Mouse (Mus musculus) MEL (cell line): ENCODE results near the gene Cpt2. TPM values are rescaled to one million over a fixed set of nuclear protein-coding genes. Genes with fewer than 3 reads are reported as not detected.
A peak's percentile ranks its signal among the peaks of the same experiment; 100 is the strongest.

Source experiments
- DNase-seq: peaks from one replicate; pipeline ENCODE4 v3.0.0; 2011; ENCODE audit warnings: low read depth, low spot score
- H3K27ac ChIP-seq: 2 replicates; pipeline ENCODE4 v1.5.1; 2012; ENCODE audit warnings: low read depth, mild to moderate bottlenecking, control low read depth, low read length, moderate library complexity; ENCODE audit not compliant: control insufficient read depth
- H3K27me3 ChIP-seq, 2 experiments: fragments of 150-350 bp in 1 of 2; sonication (generic) in 1 of 2; 2 replicates each; pipeline ENCODE4 v1.6.1; 2012; ENCODE audit warnings: low read length in 2 of 2, mild to moderate bottlenecking in 2 of 2, improper control_type of control experiment in 1 of 2, moderate library complexity in 1 of 2; ENCODE audit not compliant: insufficient read depth in 2 of 2, control insufficient read depth in 1 of 2
- H3K36me3 ChIP-seq, 2 experiments: 2 replicates each; pipeline ENCODE4 v1.6.1; 2012 to 2014; ENCODE audit warnings: low read length in 2 of 2, improper control_type of control experiment in 1 of 2, inconsistent platforms in 1 of 2, mild to moderate bottlenecking in 1 of 2; ENCODE audit not compliant: insufficient read depth in 2 of 2, control insufficient read depth in 1 of 2
- H3K4me1 ChIP-seq, 2 experiments: fragments of 150-350 bp in 1 of 2; sonication (generic) in 1 of 2; 2 replicates each; pipeline ENCODE4 v1.6.1; 2012; ENCODE audit warnings: low read length in 2 of 2, improper control_type of control experiment in 1 of 2, mild to moderate bottlenecking in 1 of 2; ENCODE audit not compliant: insufficient read depth in 2 of 2, control insufficient read depth in 1 of 2
- H3K4me3 ChIP-seq, 2 experiments: fragments of 150-350 bp in 1 of 2; sonication (generic) in 1 of 2; 2 replicates each; pipeline ENCODE4 v1.5.1; 2012; ENCODE audit warnings: low read depth in 2 of 2, low read length in 2 of 2, mild to moderate bottlenecking in 2 of 2, moderate library complexity in 2 of 2, control low read depth in 1 of 2, improper control_type of control experiment in 1 of 2; ENCODE audit not compliant: control insufficient read depth in 1 of 2, insufficient read depth in 1 of 2
- H3K79me2 ChIP-seq: 2 replicates; pipeline ENCODE4 v1.6.1; 2012; ENCODE audit warnings: mild to moderate bottlenecking, low read length, moderate library complexity; ENCODE audit not compliant: control insufficient read depth, poor library complexity, insufficient read depth
- H3K9ac ChIP-seq: 2 replicates; pipeline ENCODE4 v1.6.1; 2012; ENCODE audit warnings: low read depth, mild to moderate bottlenecking, control low read depth, low read length, moderate library complexity; ENCODE audit not compliant: control insufficient read depth, poor library complexity, severe bottlenecking
- H3K9me3 ChIP-seq: fragments of 150-350 bp; sonication (generic); replicated peaks from 2 replicates; pipeline ENCODE4 v1.6.1; 2012; ENCODE audit warnings: mild to moderate bottlenecking, low read length, improper control_type of control experiment, moderate library complexity; ENCODE audit not compliant: insufficient read depth
- BHLHE40 ChIP-seq: IDR thresholded peaks from 2 replicates; pipeline ENCODE4 v1.6.1; 2012; ENCODE audit warnings: low read depth, mild to moderate bottlenecking, inconsistent platforms, low read length, improper control_type of control experiment, borderline replicate concordance
- CHD1 ChIP-seq: IDR thresholded peaks from 2 replicates; pipeline ENCODE4 v1.6.1; 2012; ENCODE audit warnings: low read depth, mild to moderate bottlenecking, inconsistent platforms, low read length, improper control_type of control experiment
- CHD2 ChIP-seq: IDR thresholded peaks from 2 replicates; pipeline ENCODE4 v1.6.1; 2011; ENCODE audit warnings: low read length, improper control_type of control experiment
- CTCF ChIP-seq, 3 experiments: IDR thresholded peaks in 2 of 3; conservative IDR thresholded peaks in 1 of 3; 2 replicates each; pipeline ENCODE4 v1.5.1; 2011 to 2012; ENCODE audit warnings: low read length in 3 of 3, low read depth in 2 of 3, mild to moderate bottlenecking in 2 of 3, improper control_type of control experiment in 1 of 3, inconsistent platforms in 1 of 3, mixed read lengths in 1 of 3, moderate library complexity in 1 of 3; ENCODE audit not compliant: control insufficient read depth in 1 of 3, insufficient read depth in 1 of 3, poor library complexity in 1 of 3, severe bottlenecking in 1 of 3
- E2F4 ChIP-seq: IDR thresholded peaks from 2 replicates; pipeline ENCODE4 v1.6.1; 2011; ENCODE audit warnings: low read depth, low read length, improper control_type of control experiment, borderline replicate concordance
- EP300 ChIP-seq, 2 experiments: IDR thresholded peaks; 2 replicates each; pipeline ENCODE4 v1.6.1; 2011; ENCODE audit warnings: improper control_type of control experiment in 2 of 2, low read length in 2 of 2, low read depth in 1 of 2, mild to moderate bottlenecking in 1 of 2
- ETS1 ChIP-seq: IDR thresholded peaks from 2 replicates; pipeline ENCODE4 v1.6.1; 2012; ENCODE audit warnings: low read depth, mild to moderate bottlenecking, inconsistent platforms, low read length, improper control_type of control experiment, moderate library complexity
- GATA1 ChIP-seq: IDR thresholded peaks from 2 replicates; pipeline ENCODE4 v1.6.1; 2011; ENCODE audit warnings: low read depth, low read length, improper control_type of control experiment
- HCFC1 ChIP-seq: IDR thresholded peaks from 2 replicates; pipeline ENCODE4 v1.6.1; 2012; ENCODE audit warnings: low read depth, mild to moderate bottlenecking, inconsistent platforms, low read length, improper control_type of control experiment, moderate library complexity
- KAT2A ChIP-seq: conservative IDR thresholded peaks from 2 replicates; pipeline ENCODE4 v1.6.1; 2012; ENCODE audit warnings: low read depth, low read length, improper control_type of control experiment, inconsistent platforms
- MAFK ChIP-seq: IDR thresholded peaks from 2 replicates; pipeline ENCODE4 v1.6.1; 2011; ENCODE audit warnings: low read depth, mild to moderate bottlenecking, low read length, improper control_type of control experiment, borderline replicate concordance
- MAZ ChIP-seq: IDR thresholded peaks from 2 replicates; pipeline ENCODE4 v1.6.1; 2012; ENCODE audit warnings: low read depth, mild to moderate bottlenecking, inconsistent platforms, low read length, improper control_type of control experiment
- MEF2A ChIP-seq: IDR thresholded peaks from 2 replicates; pipeline ENCODE4 v1.6.1; 2014; ENCODE audit warnings: low read depth, mild to moderate bottlenecking, inconsistent platforms, low read length, improper control_type of control experiment; ENCODE audit not compliant: poor library complexity, insufficient replicate concordance, severe bottlenecking; ENCODE audit errors: extremely low read depth
- MYB ChIP-seq: IDR thresholded peaks from 2 replicates; pipeline ENCODE4 v1.6.1; 2011; ENCODE audit warnings: mild to moderate bottlenecking, low read depth, low read length, improper control_type of control experiment
- MYC ChIP-seq: IDR thresholded peaks from 2 replicates; pipeline ENCODE4 v1.6.1; 2011; ENCODE audit warnings: low read depth, mild to moderate bottlenecking, low read length, improper control_type of control experiment, moderate library complexity
- NELFE ChIP-seq: IDR thresholded peaks from 2 replicates; pipeline ENCODE4 v1.6.1; 2011; ENCODE audit warnings: low read depth, low read length, improper control_type of control experiment
- NRF1 ChIP-seq: IDR thresholded peaks from 2 replicates; pipeline ENCODE4 v1.6.1; 2014; ENCODE audit warnings: low read depth, mild to moderate bottlenecking, inconsistent platforms, low read length, improper control_type of control experiment, moderate library complexity; ENCODE audit not compliant: poor library complexity, insufficient read depth, severe bottlenecking
- POLR2A ChIP-seq, 2 experiments: IDR thresholded peaks; 2 replicates each; pipeline ENCODE4 v1.6.1; 2011 to 2012; ENCODE audit warnings: low read length in 2 of 2, mild to moderate bottlenecking in 2 of 2, control low read depth in 1 of 2, improper control_type of control experiment in 1 of 2, low read depth in 1 of 2, moderate library complexity in 1 of 2; ENCODE audit not compliant: control insufficient read depth in 1 of 2, insufficient read depth in 1 of 2, poor library complexity in 1 of 2
- RAD21 ChIP-seq: IDR thresholded peaks from 2 replicates; pipeline ENCODE4 v1.6.1; 2011; ENCODE audit warnings: mild to moderate bottlenecking, low read depth, low read length, improper control_type of control experiment
- RCOR1 ChIP-seq: IDR thresholded peaks from 2 replicates; pipeline ENCODE4 v1.6.1; 2012; ENCODE audit warnings: low read depth, mild to moderate bottlenecking, inconsistent platforms, low read length, improper control_type of control experiment
- SIN3A ChIP-seq: IDR thresholded peaks from 2 replicates; pipeline ENCODE4 v1.6.1; 2012; ENCODE audit warnings: low read length, improper control_type of control experiment, inconsistent platforms
- SMC3 ChIP-seq: IDR thresholded peaks from 2 replicates; pipeline ENCODE4 v1.6.1; 2011; ENCODE audit warnings: low read depth, low read length, improper control_type of control experiment
- TAL1 ChIP-seq: IDR thresholded peaks from 2 replicates; pipeline ENCODE4 v1.6.1; 2012; ENCODE audit warnings: mild to moderate bottlenecking, inconsistent platforms, low read length, moderate library complexity, mixed read lengths
- TCF12 ChIP-seq: IDR thresholded peaks from 2 replicates; pipeline ENCODE4 v1.6.1; 2014; ENCODE audit warnings: low read depth, mild to moderate bottlenecking, inconsistent platforms, low read length, improper control_type of control experiment, moderate library complexity
- USF1 ChIP-seq: IDR thresholded peaks from 2 replicates; pipeline ENCODE4 v1.6.1; 2014; ENCODE audit warnings: low read depth, mild to moderate bottlenecking, inconsistent platforms, low read length, improper control_type of control experiment, moderate library complexity
- USF2 ChIP-seq, 2 experiments: IDR thresholded peaks; 2 replicates each; pipeline ENCODE4 v1.6.1; 2011 to 2012; ENCODE audit warnings: improper control_type of control experiment in 2 of 2, low read length in 2 of 2, borderline replicate concordance in 1 of 2, inconsistent platforms in 1 of 2, low read depth in 1 of 2, mild to moderate bottlenecking in 1 of 2; ENCODE audit not compliant: insufficient read depth in 1 of 2
- ZC3H11A ChIP-seq: IDR thresholded peaks from 2 replicates; pipeline ENCODE4 v1.6.1; 2012; ENCODE audit warnings: low read depth, mild to moderate bottlenecking, inconsistent platforms, low read length, improper control_type of control experiment
- ZKSCAN1 ChIP-seq: IDR thresholded peaks from 2 replicates; pipeline ENCODE4 v1.6.1; 2012; ENCODE audit warnings: low read depth, mild to moderate bottlenecking, inconsistent platforms, low read length, improper control_type of control experiment, moderate library complexity
- ZMIZ1 ChIP-seq: IDR thresholded peaks from 2 replicates; pipeline ENCODE4 v1.6.1; 2012; ENCODE audit warnings: low read depth, mild to moderate bottlenecking, inconsistent platforms, low read length, improper control_type of control experiment, moderate library complexity
- polyA plus RNA-seq, 2 experiments: library from polyadenylated mRNA; stranded (reverse) in 1 of 2; unstranded in 1 of 2; fragments of >175 nt in 1 of 2; fragments of >200 nt in 1 of 2; gene quantifications; 2 replicates each; pipeline versions ENCODE4 v1.2.1 to v1.2.4; 2012; ENCODE audit warnings: low replicate concordance in 2 of 2, low read depth in 1 of 2; ENCODE audit not compliant: insufficient read length in 2 of 2, insufficient read depth in 1 of 2, missing spikeins in 1 of 2
- total RNA-seq: library from RNA; depleted of rRNA; stranded (reverse); fragments of 300-350 nt; gene quantifications from 2 replicates; pipeline ENCODE4 v1.2.3, GENCODE M21; 2012

The Cpt2 gene
- total and polyA plus RNA-seq, 3 experiments, result 14.0 to 37.6 TPM; not detected in 1

GRCm38 (mm10) chr4:107892663-107893062 is 30.7 kb downstream of the Cpt2 start:
- H3K4me1 ChIP-seq, result peaks cover 0 to 11% of the 10 kb centered on the region in 2 experiments; a peak in 1 of 4 replicates
- H3K9ac ChIP-seq, result no peak overlapping the region
- peaks cover 1 to 3% of the 10 kb centered on the region in 2 experiments; a peak in 2 of 4 replicates for H3K36me3 ChIP-seq
- H3K9me3 ChIP-seq, result no peaks in the 10 kb centered on the region
- H3K4me3 ChIP-seq, result no peak overlapping the region
- H3K79me2 ChIP-seq, result no peaks in the 10 kb centered on the region; the same call in 1 of the 2 replicates
- no peaks in the 10 kb centered on the region for H3K27me3 ChIP-seq
- DNase-seq, result peak; percentile 49
- TF ChIP-seq SMC3, result peak; percentile 67
- TF ChIP-seq MYC, result no peak
- peak; percentile 66 for TF ChIP-seq RAD21
- TF ChIP-seq ZC3H11A, result peak; percentile 57
- no peak for TF ChIP-seq NRF1
- TF ChIP-seq CTCF (IDR thresholded peaks at IDR 0.05 in 2 of 3, conservative IDR thresholded peaks at IDR 0.05 in 1 of 3; ENCODE audit: control insufficient read depth in 1 of 3, insufficient read depth in 1 of 3, low read depth in 2 of 3, low read length in 3 of 3, poor library complexity in 1 of 3, severe bottlenecking in 1 of 3), result peak; percentile 26 to 64 (median 54)
- no peak overlapping the region for H3K27ac ChIP-seq

GRCm38 (mm10) chr4:107889731-107890432 is 33.5 kb downstream of the Cpt2 start, which contains the start of gene 0610037L13Rik:
TSS of gene 0610037L13Rik (plus strand) at chr4:107889813.
- Histone ChIP-seq H3K9me3 (no peaks in the 10 kb centered on the region), H3K4me3 (peak within 1 kb of the TSS; percentile 70 to 89), H3K27ac (peak within 1 kb of the TSS; percentile 89), H3K27me3 (no peaks in the 10 kb centered on the region), H3K36me3 (peaks cover 4 to 10% of the 10 kb centered on the region in 2 experiments; a peak in 3 of 4 replicates), H3K9ac (peak within 1 kb of the TSS; percentile 84), H3K4me1 (peaks cover 0 to 11% of the 10 kb centered on the region in 2 experiments; a peak in 1 of 4 replicates), H3K79me2 (no peaks in the 10 kb centered on the region; the same call in 1 of the 2 replicates)
- peak; percentile 99 for DNase-seq
- TF ChIP-seq ZC3H11A (no peak), TAL1 (no peak), USF2 (IDR thresholded peaks at IDR 0.05; ENCODE audit: borderline replicate concordance in 1 of 2, insufficient read depth in 1 of 2, low read depth in 1 of 2, low read length in 2 of 2) (no peak), EP300 (IDR thresholded peaks at IDR 0.05; ENCODE audit: low read depth in 1 of 2, low read length in 2 of 2) (no peak), CHD2 (no peak), MYB (no peak), MEF2A (no peak), POLR2A (IDR thresholded peaks at IDR 0.05; ENCODE audit: control insufficient read depth in 1 of 2, insufficient read depth in 1 of 2, low read depth in 1 of 2, low read length in 2 of 2, poor library complexity in 1 of 2) (peak; percentile 61 to 80; a peak in 3 of 4 replicates), RAD21 (no peak), ZKSCAN1 (no peak), TCF12 (peak; percentile 27), MAFK (no peak), MAZ (peak; percentile 61; the same call in 1 of the 2 replicates), SMC3 (no peak), USF1 (no peak), CHD1 (no peak), ETS1 (peak; percentile 49; the same call in 1 of the 2 replicates), GATA1 (no peak), HCFC1 (peak; percentile 84), SIN3A (no peak; the same call in 1 of the 2 replicates), E2F4 (0 out of 2 replicates have a peak, but pooled peaks have one; percentile 41), ZMIZ1 (peak; percentile 61; the same call in 1 of the 2 replicates), NELFE (peak; percentile 80), BHLHE40 (no peak), RCOR1 (0 out of 2 replicates have a peak, but pooled peaks have one; percentile 26), KAT2A (peak; percentile 56)
